Mouse (Mus musculus) lung, postnatal 25 days (tissue): ENCODE measurements around the gene Gtf3c4.

Experiments
- DNase-seq: peaks from one replicate; pipeline ENCODE4 v3.0.0; 2022; ENCODE audit warnings: low spot score

Gene Gtf3c4

GRCm38 (mm10) chr2:28840222-28840951 is at the start of gene Gtf3c4, which contains the start of gene Ddx31:
TSS of gene Gtf3c4 (minus strand) at chr2:28840360.
TSS of gene Ddx31 (plus strand) at chr2:28840406.
- DNase-seq = peak; percentile 94

GRCm38 (mm10) chr2:28884914-28885313 is 44.8 kb upstream of the Gtf3c4 start:
- no peak for DNase-seq

GRCm38 (mm10) chr2:28882826-28883485 is 42.8 kb upstream of the Gtf3c4 start:
- DNase-seq = no peak

- DNase-seq = no peak
Measured at GRCm38 (mm10) chr2:28882047-28882446, 41.9 kb upstream of the Gtf3c4 start.

GRCm38 (mm10) chr2:28881275-28881674 is 41.1 kb upstream of the Gtf3c4 start:
- DNase-seq = no peak

GRCm38 (mm10) chr2:28875554-28875953 is 35.4 kb upstream of the Gtf3c4 start:
- no peak for DNase-seq

DNA sequence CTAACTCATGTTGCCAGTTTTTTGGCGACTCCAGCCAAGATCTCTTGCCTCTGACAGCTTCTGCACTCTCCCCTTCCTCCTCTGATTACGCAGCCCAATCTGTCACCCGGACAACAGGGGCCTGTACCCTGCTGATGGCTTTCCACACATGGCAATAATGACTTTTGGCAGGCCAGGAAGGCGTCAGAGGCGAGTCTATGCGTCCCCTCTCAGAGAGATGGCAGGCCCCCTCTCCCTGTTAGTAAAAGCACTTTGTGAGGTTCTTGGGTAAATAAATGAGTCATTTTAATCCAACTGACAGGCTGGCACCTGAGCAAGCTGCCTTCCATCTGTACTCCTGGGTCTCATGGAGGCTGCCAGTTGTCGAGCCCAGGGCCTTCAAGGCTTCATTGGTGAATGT is 27.3 kb upstream of the Gtf3c4 start:
- no peak for DNase-seq

GRCm38 (mm10) chr2:28863857-28864256 is 23.7 kb upstream of the Gtf3c4 start:
- no peak for DNase-seq

- DNase-seq = no peak
Measured at GRCm38 (mm10) chr2:28860678-28861423, 20.7 kb upstream of the Gtf3c4 start.

- DNase-seq = no peak
Measured at GRCm38 (mm10) chr2:28859303-28859702, 19.1 kb upstream of the Gtf3c4 start.

GRCm38 (mm10) chr2:28855773-28856172 is 15.6 kb upstream of the Gtf3c4 start:
- DNase-seq = no peak

- no peak for DNase-seq
Measured at GRCm38 (mm10) chr2:28852594-28852993, 12.4 kb upstream of the Gtf3c4 start.

DNA sequence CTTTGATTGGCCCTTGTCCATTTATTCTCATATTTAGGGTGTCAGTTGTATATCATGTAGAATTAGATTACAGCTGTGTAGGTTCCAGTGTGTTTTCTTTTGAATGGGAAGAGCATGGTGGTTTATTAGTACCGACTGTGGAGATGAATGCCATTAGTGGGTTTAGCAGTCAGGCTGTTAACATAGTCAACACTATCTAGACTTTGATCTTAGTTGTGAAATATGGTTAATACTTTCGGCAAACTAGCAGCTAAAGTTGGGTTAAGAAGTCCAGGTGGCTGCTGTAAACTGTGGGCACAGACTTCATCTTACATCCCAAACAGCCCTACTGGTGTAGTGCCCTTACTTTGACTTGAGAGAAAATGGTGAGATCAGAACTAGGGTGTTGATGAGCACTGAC is 8.7 kb upstream of the Gtf3c4 start:
- no peak for DNase-seq

GRCm38 (mm10) chr2:28842042-28842441 is 1.9 kb upstream of the Gtf3c4 start:
- DNase-seq = no peak

DNA sequence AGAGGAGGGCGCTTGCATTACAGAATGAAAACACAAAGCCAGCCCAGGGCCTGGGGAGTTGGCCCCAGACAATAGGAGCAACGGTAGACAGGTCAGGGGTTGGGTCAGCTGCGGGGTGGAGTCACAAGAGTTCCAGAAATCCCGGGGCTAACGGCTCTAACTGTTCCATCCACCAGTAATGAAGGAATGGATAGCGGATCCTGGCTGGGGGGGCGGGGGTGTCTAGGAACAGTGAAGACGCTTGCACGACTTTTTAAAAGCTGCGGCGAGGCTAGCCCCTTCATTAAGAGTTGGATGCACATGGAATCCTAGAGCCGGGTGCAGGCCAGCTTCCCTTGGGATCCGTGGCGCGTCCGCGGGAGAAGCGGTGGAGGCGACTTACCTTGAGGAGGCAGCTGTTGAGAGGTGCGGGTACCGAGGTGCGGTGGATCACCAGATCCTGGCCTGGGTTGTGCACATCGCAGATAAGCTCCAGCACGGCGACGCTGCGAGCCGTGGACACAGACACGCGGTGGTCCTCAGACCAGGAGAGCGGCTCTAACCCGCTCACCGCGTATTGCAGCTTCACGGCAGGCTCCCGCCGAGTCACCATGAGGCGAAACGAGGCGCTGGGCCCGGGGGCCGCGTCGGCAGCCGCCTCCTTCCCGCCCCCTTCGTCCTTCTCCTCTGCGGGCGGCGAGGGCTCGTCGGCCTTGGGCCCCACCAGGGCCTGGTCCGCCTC is 499 bp downstream of the Gtf3c4 start:
- no peak for DNase-seq

GRCm38 (mm10) chr2:28836181-28836940 is 3.8 kb downstream of the Gtf3c4 start:
- DNase-seq = no peak

- DNase-seq = peak; percentile 8
Measured at GRCm38 (mm10) chr2:28829265-28829664, 10.9 kb downstream of the Gtf3c4 start.

- DNase-seq = no peak
Measured at GRCm38 (mm10) chr2:28818866-28819265, 21.3 kb downstream of the Gtf3c4 start.

GRCm38 (mm10) chr2:28810260-28811013 is 29.7 kb downstream of the Gtf3c4 start:
- DNase-seq = no peak

DNA sequence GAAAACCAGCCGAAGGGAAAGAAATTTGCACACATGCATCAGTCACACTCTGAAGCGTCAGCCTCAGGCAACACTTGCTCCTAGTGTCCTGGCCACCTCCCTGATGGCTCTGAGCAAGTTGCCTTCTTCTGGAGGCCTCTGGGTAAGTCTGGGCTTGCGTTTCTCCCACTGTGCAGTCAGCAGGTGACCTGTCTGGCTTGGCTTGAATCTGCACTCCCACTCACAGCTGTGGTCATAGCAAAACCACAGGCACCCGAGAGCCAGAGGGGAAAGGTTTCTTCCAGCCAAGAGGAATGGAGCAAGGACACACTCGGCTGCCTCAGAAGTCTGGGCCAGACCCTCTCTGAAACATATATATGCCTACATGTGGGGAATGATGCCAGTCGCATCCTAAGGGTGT is 31.3 kb downstream of the Gtf3c4 start:
- no peak for DNase-seq

- no peak for DNase-seq
Measured at GRCm38 (mm10) chr2:28803406-28803805, 36.8 kb downstream of the Gtf3c4 start.
